Mouse (Mus musculus): ENCODE measurements around the gene Cdkn1c. TPM values are rescaled to one million over a fixed set of nuclear protein-coding genes. Genes with fewer than 3 reads are reported as not detected.
A peak's percentile ranks its signal among the peaks of the same experiment; 100 is the strongest.

Gene Cdkn1c
- polyA plus RNA-seq (2014; fragmentation: Nextera tagmentation; extraction: Ambion mirVana) = 372 and 435 TPM in 2 replicates

DNA sequence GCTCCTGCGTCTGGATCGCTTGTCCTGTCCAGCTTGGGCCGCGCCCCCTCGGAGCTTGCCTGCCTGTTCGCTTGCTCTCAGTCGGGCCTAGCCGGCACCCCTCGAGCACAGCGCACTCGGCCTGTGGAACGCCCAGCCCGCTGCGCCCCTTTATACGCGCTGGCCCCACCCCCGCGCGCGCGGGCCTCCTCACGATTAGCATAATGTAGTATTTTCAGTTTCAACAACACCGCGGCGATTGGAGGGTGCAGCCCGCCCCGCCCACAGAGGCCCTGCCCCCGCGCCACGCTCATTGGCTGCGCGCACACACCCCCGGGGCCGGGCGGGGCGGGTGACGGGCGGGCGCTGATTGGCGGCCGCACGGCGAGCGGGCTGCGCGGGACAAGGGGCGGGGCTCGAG is at the start of gene Cdkn1c:
TSS of gene Cdkn1c (minus strand) at position 177 of the 400 bp plus-strand sequence.
- 33% methylated on average over 46 of the region's 48 CpGs for WGBS

GRCm38 (mm10) chr7:143509566-143509965 is 48.7 kb upstream of the Cdkn1c start:
- DNase-seq (ENCODE audit: low spot score) = no peak
- Histone ChIP-seq H3K4me1 (replicated peaks; ENCODE audit: control insufficient read depth, insufficient read depth, low read length) (no peaks in the 10 kb centered on the region), H3K36me3 (ENCODE audit: control insufficient read depth, insufficient read depth, low read length) (peaks cover 8% of the 10 kb centered on the region; the same call in 1 of the 2 replicates), H3K4me2 (ENCODE audit: low read depth, low read length, severe bottlenecking) (no peak overlapping the region), H3K9me3 (ENCODE audit: control insufficient read depth, low read length) (no peaks in the 10 kb centered on the region), H3K27me3 (ENCODE audit: control insufficient read depth, insufficient read depth, low read length) (no peaks in the 10 kb centered on the region), H3K4me3 (ENCODE audit: low read depth, low read length) (no peak overlapping the region), H3K27ac (ENCODE audit: low read depth, low read length) (no peak overlapping the region), H3K9ac (ENCODE audit: low read length) (no peak overlapping the region)
- no peak for ATAC-seq (replicated peaks; ENCODE audit: low FRiP score)
- WGBS = 76% methylated on average over 1 of the region's 1 CpGs

More for the DNA sequence above, at the start of gene Cdkn1c:
- H3K9me3 ChIP-seq (ENCODE audit: control insufficient read depth, low read length) = peaks cover 19% of the 10 kb centered on the region
- DNase-seq (ENCODE audit: low spot score) (peak; percentile 95), ATAC-seq (replicated peaks; ENCODE audit: low FRiP score) (peak; percentile 86)
- peaks cover 30% of the 10 kb centered on the region for H3K27me3 ChIP-seq (ENCODE audit: control insufficient read depth, insufficient read depth, low read length)
- peak within 1 kb of the TSS; percentile 31; the same call in 1 of the 2 replicates for H3K27ac ChIP-seq (ENCODE audit: low read depth, low read length)
- H3K36me3 ChIP-seq (ENCODE audit: control insufficient read depth, insufficient read depth, low read length) = no peaks in the 10 kb centered on the region
- peaks cover 13% of the 10 kb centered on the region; the same call in 1 of the 2 replicates for H3K4me1 ChIP-seq (replicated peaks; ENCODE audit: control insufficient read depth, insufficient read depth, low read length)
- peak within 1 kb of the TSS; percentile 62 for H3K9ac ChIP-seq (ENCODE audit: low read length)
- peak within 1 kb of the TSS; percentile 45 for H3K4me3 ChIP-seq (ENCODE audit: low read depth, low read length)
- peak within 1 kb of the TSS; percentile 51 for H3K4me2 ChIP-seq (ENCODE audit: low read depth, low read length, severe bottlenecking)

GRCm38 (mm10) chr7:143506675-143507074 is 45.8 kb upstream of the Cdkn1c start:
- 0 out of 2 replicates have a peak, but pooled peaks cover 1% of the 10 kb centered on the region for H3K4me1 ChIP-seq (replicated peaks; ENCODE audit: control insufficient read depth, insufficient read depth, low read length)
- no peaks in the 10 kb centered on the region for H3K9me3 ChIP-seq (ENCODE audit: control insufficient read depth, low read length)
- no peak overlapping the region for H3K27ac ChIP-seq (ENCODE audit: low read depth, low read length)
- ATAC-seq (replicated peaks; ENCODE audit: low FRiP score) = no peak
- H3K36me3 ChIP-seq (ENCODE audit: control insufficient read depth, insufficient read depth, low read length) = no peaks in the 10 kb centered on the region
- peaks cover 23% of the 10 kb centered on the region for H3K27me3 ChIP-seq (ENCODE audit: control insufficient read depth, insufficient read depth, low read length)
- DNase-seq (ENCODE audit: low spot score) = peak; percentile 73
- H3K4me2 ChIP-seq (ENCODE audit: low read depth, low read length, severe bottlenecking) = no peak overlapping the region
- no peak overlapping the region for H3K9ac ChIP-seq (ENCODE audit: low read length)
- 32% methylated on average over 7 of the region's 7 CpGs for WGBS
- no peak overlapping the region for H3K4me3 ChIP-seq (ENCODE audit: low read depth, low read length)

DNA sequence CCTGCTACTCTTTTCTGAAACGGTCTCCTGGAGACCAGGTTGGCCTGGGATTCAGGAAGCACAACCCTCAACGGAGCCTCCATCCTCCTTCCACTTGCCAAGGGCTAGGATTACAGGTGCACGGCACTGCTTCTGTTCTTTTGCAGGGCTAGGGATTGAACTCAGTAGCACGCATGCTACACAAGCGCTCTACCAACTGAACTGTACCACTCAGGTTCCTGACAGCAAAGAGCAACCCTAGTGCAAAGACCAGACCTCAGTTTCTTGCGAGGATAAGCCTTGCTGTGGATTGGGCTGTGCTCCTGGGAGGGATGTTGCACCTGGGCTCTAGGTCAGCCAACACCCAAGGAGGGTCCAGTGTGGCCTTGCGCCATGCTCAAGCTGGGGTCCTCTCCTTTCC is 45.4 kb upstream of the Cdkn1c start:
- H3K4me3 ChIP-seq (ENCODE audit: low read depth, low read length) = no peak overlapping the region
- no peak for ATAC-seq (replicated peaks; ENCODE audit: low FRiP score)
- no peak for DNase-seq (ENCODE audit: low spot score)
- H3K4me2 ChIP-seq (ENCODE audit: low read depth, low read length, severe bottlenecking) = no peak overlapping the region
- H3K27me3 ChIP-seq (ENCODE audit: control insufficient read depth, insufficient read depth, low read length) = peaks cover 27% of the 10 kb centered on the region
- no peak overlapping the region for H3K27ac ChIP-seq (ENCODE audit: low read depth, low read length)
- H3K4me1 ChIP-seq (replicated peaks; ENCODE audit: control insufficient read depth, insufficient read depth, low read length) = 0 out of 2 replicates have a peak, but pooled peaks cover 1% of the 10 kb centered on the region
- H3K9me3 ChIP-seq (ENCODE audit: control insufficient read depth, low read length) = no peaks in the 10 kb centered on the region
- no peaks in the 10 kb centered on the region for H3K36me3 ChIP-seq (ENCODE audit: control insufficient read depth, insufficient read depth, low read length)
- 68% methylated on average over 7 of the region's 7 CpGs for WGBS
- no peak overlapping the region for H3K9ac ChIP-seq (ENCODE audit: low read length)

GRCm38 (mm10) chr7:143505823-143506222 is 45.0 kb upstream of the Cdkn1c start:
- ATAC-seq (replicated peaks; ENCODE audit: low FRiP score) = no peak
- H3K9me3 ChIP-seq (ENCODE audit: control insufficient read depth, low read length) = no peaks in the 10 kb centered on the region
- no peaks in the 10 kb centered on the region for H3K36me3 ChIP-seq (ENCODE audit: control insufficient read depth, insufficient read depth, low read length)
- H3K27me3 ChIP-seq (ENCODE audit: control insufficient read depth, insufficient read depth, low read length) = peaks cover 31% of the 10 kb centered on the region
- H3K4me2 ChIP-seq (ENCODE audit: low read depth, low read length, severe bottlenecking) = no peak overlapping the region
- no peak overlapping the region for H3K4me3 ChIP-seq (ENCODE audit: low read depth, low read length)
- DNase-seq (ENCODE audit: low spot score) = peak; percentile 83
- H3K9ac ChIP-seq (ENCODE audit: low read length) = no peak overlapping the region
- WGBS = 30% methylated on average over 11 of the region's 11 CpGs
- 0 out of 2 replicates have a peak, but pooled peaks cover 1% of the 10 kb centered on the region for H3K4me1 ChIP-seq (replicated peaks; ENCODE audit: control insufficient read depth, insufficient read depth, low read length)
- no peak overlapping the region for H3K27ac ChIP-seq (ENCODE audit: low read depth, low read length)

GRCm38 (mm10) chr7:143505411-143505810 is 44.6 kb upstream of the Cdkn1c start:
- DNase-seq (ENCODE audit: low spot score) = no peak
- no peak overlapping the region for H3K4me3 ChIP-seq (ENCODE audit: low read depth, low read length)
- H3K36me3 ChIP-seq (ENCODE audit: control insufficient read depth, insufficient read depth, low read length) = no peaks in the 10 kb centered on the region
- H3K4me1 ChIP-seq (replicated peaks; ENCODE audit: control insufficient read depth, insufficient read depth, low read length) = 0 out of 2 replicates have a peak, but pooled peaks cover 1% of the 10 kb centered on the region
- peaks cover 35% of the 10 kb centered on the region for H3K27me3 ChIP-seq (ENCODE audit: control insufficient read depth, insufficient read depth, low read length)
- no peak overlapping the region for H3K9ac ChIP-seq (ENCODE audit: low read length)
- WGBS = 80% methylated on average over 2 of the region's 2 CpGs
- H3K4me2 ChIP-seq (ENCODE audit: low read depth, low read length, severe bottlenecking) = no peak overlapping the region
- no peak overlapping the region for H3K27ac ChIP-seq (ENCODE audit: low read depth, low read length)
- H3K9me3 ChIP-seq (ENCODE audit: control insufficient read depth, low read length) = no peaks in the 10 kb centered on the region
- no peak for ATAC-seq (replicated peaks; ENCODE audit: low FRiP score)

DNA sequence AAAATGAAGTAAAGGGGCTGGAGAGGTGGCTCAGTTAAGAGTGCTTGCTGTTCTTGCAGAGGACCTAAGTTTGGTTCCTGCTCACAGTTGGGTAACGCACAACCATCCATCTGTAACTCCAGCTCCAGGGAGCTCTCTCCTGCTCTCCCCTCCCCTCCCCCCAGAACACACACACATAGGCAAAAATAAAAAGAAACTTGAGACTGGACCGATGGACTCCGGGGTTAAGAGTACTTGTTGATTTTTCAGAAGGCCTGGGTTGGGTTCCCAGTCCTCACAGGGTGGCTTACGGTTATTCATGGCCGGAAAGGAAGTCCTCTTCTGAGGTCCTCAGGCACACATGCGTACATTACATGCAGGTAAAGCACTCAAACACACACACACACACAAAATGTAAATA is 43.1 kb upstream of the Cdkn1c start:
- peaks cover 39% of the 10 kb centered on the region for H3K27me3 ChIP-seq (ENCODE audit: control insufficient read depth, insufficient read depth, low read length)
- no peak overlapping the region for H3K9ac ChIP-seq (ENCODE audit: low read length)
- H3K4me1 ChIP-seq (replicated peaks; ENCODE audit: control insufficient read depth, insufficient read depth, low read length) = 0 out of 2 replicates have a peak, but pooled peaks cover 1% of the 10 kb centered on the region
- H3K27ac ChIP-seq (ENCODE audit: low read depth, low read length) = no peak overlapping the region
- ATAC-seq (replicated peaks; ENCODE audit: low FRiP score) (no peak), DNase-seq (ENCODE audit: low spot score) (no peak)
- no peaks in the 10 kb centered on the region for H3K36me3 ChIP-seq (ENCODE audit: control insufficient read depth, insufficient read depth, low read length)
- no peaks in the 10 kb centered on the region for H3K9me3 ChIP-seq (ENCODE audit: control insufficient read depth, low read length)
- H3K4me2 ChIP-seq (ENCODE audit: low read depth, low read length, severe bottlenecking) = no peak overlapping the region
- no peak overlapping the region for H3K4me3 ChIP-seq (ENCODE audit: low read depth, low read length)
- WGBS = 88% methylated on average over 6 of the region's 6 CpGs

DNA sequence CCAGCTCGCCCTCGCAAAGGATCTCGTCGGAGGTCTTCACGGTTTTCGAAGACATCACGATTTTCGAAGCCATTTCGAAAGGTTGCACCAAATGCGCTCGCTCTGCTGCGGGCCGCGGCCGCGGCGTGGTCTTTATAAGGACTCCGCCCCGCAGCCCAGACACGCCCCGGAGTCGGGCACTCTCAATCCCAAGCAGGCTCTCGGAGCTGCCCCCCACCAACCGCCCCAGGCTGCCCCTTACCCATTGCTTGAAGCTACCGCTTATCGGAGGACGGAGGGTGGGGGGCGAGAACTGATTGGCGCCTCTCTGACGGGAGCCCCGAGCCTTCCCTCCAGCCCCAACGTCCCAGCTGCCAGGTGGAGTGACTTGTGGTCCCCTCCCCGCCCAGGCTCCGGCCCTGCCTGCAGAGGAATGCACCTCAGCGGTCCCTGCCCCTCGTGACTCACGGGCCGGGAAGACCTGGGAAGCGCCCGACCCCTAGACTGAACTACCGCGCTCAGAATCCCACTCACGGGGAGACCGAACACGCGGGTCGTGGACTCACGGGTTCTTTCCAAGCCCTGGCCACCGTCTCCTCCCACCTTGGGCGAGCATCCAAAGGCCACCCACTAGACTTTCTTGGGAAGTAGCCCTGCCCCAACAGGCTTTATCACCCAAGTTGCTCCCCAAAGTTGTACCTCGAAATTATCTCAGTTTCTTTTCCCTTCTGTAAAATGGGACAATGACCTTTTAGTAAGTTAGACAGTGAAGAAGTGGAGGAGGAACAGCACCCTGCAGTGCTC is 41.8 kb upstream of the Cdkn1c start, which contains the start of gene Phlda2:
TSS of gene Phlda2 (minus strand) at position 733 of the 783 bp plus-strand sequence.
- H3K36me3 ChIP-seq (ENCODE audit: control insufficient read depth, insufficient read depth, low read length) = no peaks in the 10 kb centered on the region
- peaks cover 39% of the 10 kb centered on the region for H3K27me3 ChIP-seq (ENCODE audit: control insufficient read depth, insufficient read depth, low read length)
- H3K4me1 ChIP-seq (replicated peaks; ENCODE audit: control insufficient read depth, insufficient read depth, low read length) = 0 out of 2 replicates have a peak, but pooled peaks cover 1% of the 10 kb centered on the region
- 6% methylated on average over 51 of the region's 51 CpGs for WGBS
- H3K4me2 ChIP-seq (ENCODE audit: low read depth, low read length, severe bottlenecking) = peak within 1 kb of the TSS; percentile 50
- DNase-seq (ENCODE audit: low spot score) (peak; percentile 71), ATAC-seq (replicated peaks; ENCODE audit: low FRiP score) (no peak; the same call in 1 of the 2 replicates)
- no peaks in the 10 kb centered on the region for H3K9me3 ChIP-seq (ENCODE audit: control insufficient read depth, low read length)
- no peak within 1 kb of the TSS for H3K27ac ChIP-seq (ENCODE audit: low read depth, low read length)
- H3K9ac ChIP-seq (ENCODE audit: low read length) = peak within 1 kb of the TSS; percentile 27; the same call in 1 of the 2 replicates
- H3K4me3 ChIP-seq (ENCODE audit: low read depth, low read length) = peak within 1 kb of the TSS; percentile 29

Data from forebrain, embryonic 11.5 days (tissue).